Mouse (Mus musculus) testis, postnatal 10 days (tissue): ENCODE results near the gene Hist3h2a.
"Not testable (repeated sequence)": the region's sequence is repeated elsewhere in the genome, so short reads cannot be mapped to it uniquely, and the experiment has no call there.

Source experiments
- DNase-seq: peaks from one replicate; pipeline ENCODE4 v3.0.0; 2021; ENCODE audit warnings: low spot score

Hist3h2a gene

GRCm38 (mm10) chr11:58947798-58948528, 6.5 kb upstream of the Hist3h2a start:
- no peak for DNase-seq

- no peak for DNase-seq
Observed at GRCm38 (mm10) chr11:58948542-58949479, 5.7 kb upstream of the Hist3h2a start, which contains the start of gene Hist3h2ba. TSS of gene Hist3h2ba (plus strand) at chr11:58948920.

GRCm38 (mm10) chr11:58949480-58950431, 4.7 kb upstream of the Hist3h2a start:
- DNase-seq = no peak

GRCm38 (mm10) chr11:58951210-58951609, 3.3 kb upstream of the Hist3h2a start:
- no peak for DNase-seq

- peak; percentile 53 for DNase-seq
Observed at GRCm38 (mm10) chr11:58953351-58954169, 925 bp upstream of the Hist3h2a start.

GRCm38 (mm10) chr11:58954170-58954419, 390 bp upstream of the Hist3h2a start:
- DNase-seq = not testable (repeated sequence)

- no peak for DNase-seq
Observed at GRCm38 (mm10) chr11:58955143-58955867, 820 bp downstream of the Hist3h2a start.

GRCm38 (mm10) chr11:58955868-58956257, 1.4 kb downstream of the Hist3h2a start:
- DNase-seq = no peak

- no peak for DNase-seq
Observed at GRCm38 (mm10) chr11:58957226-58957914, 2.9 kb downstream of the Hist3h2a start.

GRCm38 (mm10) chr11:58958536-58958935, 4.1 kb downstream of the Hist3h2a start:
- no peak for DNase-seq

GRCm38 (mm10) chr11:58959186-58959825, 4.8 kb downstream of the Hist3h2a start:
- no peak for DNase-seq

GRCm38 (mm10) chr11:58959921-58960465, 5.5 kb downstream of the Hist3h2a start:
- peak; percentile 74 for DNase-seq

GRCm38 (mm10) chr11:58961364-58962177, 7.1 kb downstream of the Hist3h2a start:
- peak; percentile 64 for DNase-seq

- DNase-seq = peak; percentile 80
Observed at GRCm38 (mm10) chr11:58963543-58963942, 9.1 kb downstream of the Hist3h2a start.

- DNase-seq = no peak
Observed at GRCm38 (mm10) chr11:58964216-58964615, 9.7 kb downstream of the Hist3h2a start.

GRCm38 (mm10) chr11:58965001-58965760, 10.7 kb downstream of the Hist3h2a start:
- no peak for DNase-seq

GRCm38 (mm10) chr11:58967346-58967745, 12.9 kb downstream of the Hist3h2a start:
- peak; percentile 48 for DNase-seq
